8 mouse cellular contexts compared by ENCODE assay signal in the genomic region with DNA sequence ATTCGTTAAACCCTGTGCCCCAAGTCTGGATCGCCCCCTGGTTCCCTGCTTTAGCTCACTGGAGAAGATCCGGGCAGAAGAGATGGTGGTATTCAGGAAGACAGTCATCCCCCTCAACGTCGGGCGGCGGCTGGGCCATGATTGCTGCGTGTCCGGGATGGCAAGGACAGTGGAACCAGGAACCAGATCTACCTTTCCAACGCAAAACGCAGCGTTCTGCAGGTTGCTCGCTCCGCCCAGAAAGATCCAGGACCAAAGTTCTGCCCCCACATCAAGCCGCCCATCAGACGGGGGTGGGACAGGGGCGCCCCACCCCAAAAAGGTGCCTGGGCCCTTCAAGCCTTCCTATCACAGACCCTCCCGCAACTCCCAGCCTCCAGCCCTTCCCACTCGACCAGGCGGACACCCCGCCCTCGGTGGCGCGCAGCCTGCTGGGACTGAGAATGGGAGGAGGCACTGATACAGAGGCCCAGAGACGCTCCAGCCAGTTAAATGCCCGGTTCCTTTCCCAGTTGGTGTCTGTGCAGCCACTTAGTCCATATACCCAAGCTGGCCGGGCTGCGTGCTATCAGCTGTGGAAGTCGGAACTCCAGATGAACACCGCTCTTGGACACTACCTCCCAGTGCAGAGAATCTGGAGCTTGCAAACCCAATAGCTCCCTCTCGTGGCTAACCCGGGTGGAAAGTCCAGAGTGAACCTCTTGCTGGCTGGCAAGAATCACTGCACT. TPM values are rescaled to one million over a fixed set of nuclear protein-coding genes. Genes with fewer than 3 reads are reported as not detected.
DNase-seq lines count a peak whose midpoint lies in the region; ATAC-seq and TF ChIP-seq lines count a peak whose summit lies in the region.

Gene Decr2, minus strand, starts transcription at position 433 of the 728 bp plus-strand sequence.

- peak within 1 kb of the TSS; percentile 72 for H3K9ac ChIP-seq in MEL (ENCODE audit: control insufficient read depth, low read depth, low read length, poor library complexity, severe bottlenecking)
- H3K9ac ChIP-seq in forebrain, postnatal 0 days = peak within 1 kb of the TSS; percentile 66
- H3K9ac ChIP-seq in lung, embryonic 15.5 days = peak within 1 kb of the TSS; percentile 59

- H3K4me2 ChIP-seq in forebrain, postnatal 0 days (ENCODE audit: low read depth) = peak within 1 kb of the TSS; percentile 85
- peak within 1 kb of the TSS; percentile 83 for H3K4me2 ChIP-seq in lung, embryonic 15.5 days

- DNase-seq in MEL (ENCODE audit: low read depth, low spot score) = peak; percentile 96
- DNase-seq in cerebellum, adult 2 months = peak; percentile 89 to 90
- DNase-seq in forebrain, postnatal 0 days = peak; percentile 93
- peak; percentile 91 for DNase-seq in heart, postnatal 4 days
- peak; percentile 84 to 90 for DNase-seq in layer of hippocampus, adult 8-10 months (ENCODE audit: low spot score in 2 of 2)
- peak; percentile 91 for DNase-seq in ovary, adult 18-20 months (ENCODE audit: low spot score)
- peak; percentile 84 for DNase-seq in thymus, postnatal 0 days (ENCODE audit: low spot score)

- H3K79me2 ChIP-seq in MEL (ENCODE audit: control insufficient read depth, insufficient read depth, low read length, poor library complexity) = peaks cover 3% of the 10 kb centered on the region; the same call in 1 of the 2 replicates

- TF ChIP-seq RAD21 in MEL (IDR thresholded peaks at IDR 0.05; ENCODE audit: low read depth, low read length) = peak; percentile 70

- no peaks in the 10 kb centered on the region for H3K27me3 ChIP-seq in MEL (ENCODE audit: control insufficient read depth in 1 of 2, insufficient read depth in 2 of 2, low read length in 2 of 2)
- H3K27me3 ChIP-seq in cerebellum, adult 2 months (ENCODE audit: control insufficient read depth, insufficient read depth, low read length) = no peaks in the 10 kb centered on the region
- no peaks in the 10 kb centered on the region for H3K27me3 ChIP-seq in forebrain, postnatal 0 days (ENCODE audit: insufficient read depth, low read length)
- no peaks in the 10 kb centered on the region for H3K27me3 ChIP-seq in lung, embryonic 15.5 days

- TF ChIP-seq CTCF in MEL (IDR thresholded peaks at IDR 0.05 in 2 of 3, conservative IDR thresholded peaks at IDR 0.05 in 1 of 3; ENCODE audit: control insufficient read depth in 1 of 3, insufficient read depth in 1 of 3, low read depth in 2 of 3, low read length in 3 of 3, poor library complexity in 1 of 3, severe bottlenecking in 1 of 3) = peak; percentile 86 to 98 (median 87)
- peak; percentile 87 for TF ChIP-seq CTCF in cerebellum, adult 2 months (IDR thresholded peaks at IDR 0.05; ENCODE audit: borderline replicate concordance, insufficient read depth, low read depth, low read length)
- TF ChIP-seq CTCF in forebrain, postnatal 0 days (IDR thresholded peaks at IDR 0.05; ENCODE audit: low read depth) = peak; percentile 92

- peak within 1 kb of the TSS; percentile 65 to 83 for H3K4me3 ChIP-seq in MEL (ENCODE audit: control insufficient read depth in 1 of 2, insufficient read depth in 1 of 2, low read depth in 2 of 2, low read length in 2 of 2)
- peak within 1 kb of the TSS; percentile 89 for H3K4me3 ChIP-seq in cerebellum, adult 2 months (replicated peaks; ENCODE audit: insufficient read depth, low read depth, low read length)
- H3K4me3 ChIP-seq in forebrain, postnatal 0 days (ENCODE audit: low read depth, low read length) = peak within 1 kb of the TSS; percentile 65
- H3K4me3 ChIP-seq in lung, embryonic 15.5 days = peak within 1 kb of the TSS; percentile 61

- H3K4me1 ChIP-seq in MEL (ENCODE audit: control insufficient read depth in 1 of 2, insufficient read depth in 2 of 2, low read length in 2 of 2) = peaks cover 0 to 10% of the 10 kb centered on the region in 2 experiments; a peak in 2 of 4 replicates
- no peaks in the 10 kb centered on the region for H3K4me1 ChIP-seq in cerebellum, adult 2 months (ENCODE audit: control insufficient read depth, insufficient read depth, low read length)
- no peaks in the 10 kb centered on the region for H3K4me1 ChIP-seq in forebrain, postnatal 0 days (ENCODE audit: insufficient read depth)
- H3K4me1 ChIP-seq in lung, embryonic 15.5 days = peaks cover 14% of the 10 kb centered on the region; the same call in 1 of the 2 replicates

- TF ChIP-seq POLR2A in MEL (IDR thresholded peaks at IDR 0.05; ENCODE audit: control insufficient read depth in 1 of 2, insufficient read depth in 1 of 2, low read depth in 1 of 2, low read length in 2 of 2, poor library complexity in 1 of 2) = peak in 1 of 2 experiments; percentile 58; a peak in 2 of 4 replicates
- TF ChIP-seq POLR2A in cerebellum, adult 2 months (IDR thresholded peaks at IDR 0.05; ENCODE audit: borderline replicate concordance, insufficient read depth, low read length) = peak; percentile 70; the same call in 1 of the 2 replicates

- 2% methylated on average over 32 of the region's 32 CpGs for WGBS in cerebellum, adult 2 months
- WGBS in forebrain, postnatal 0 days = 3% methylated on average over 32 of the region's 32 CpGs
- WGBS in lung, embryonic 15.5 days = 1% methylated on average over 32 of the region's 32 CpGs

- peaks cover 0 to 4% of the 10 kb centered on the region in 2 experiments; a peak in 2 of 4 replicates for H3K36me3 ChIP-seq in MEL (ENCODE audit: control insufficient read depth in 1 of 2, insufficient read depth in 2 of 2, low read length in 2 of 2)
- H3K36me3 ChIP-seq in forebrain, postnatal 0 days (ENCODE audit: insufficient read depth) = no peaks in the 10 kb centered on the region; the same call in 1 of the 2 replicates
- peaks cover 5% of the 10 kb centered on the region; the same call in 1 of the 2 replicates for H3K36me3 ChIP-seq in lung, embryonic 15.5 days

- H3K27ac ChIP-seq in MEL (ENCODE audit: control insufficient read depth, low read depth, low read length) = peak within 1 kb of the TSS; percentile 22
- peak within 1 kb of the TSS; percentile 83 for H3K27ac ChIP-seq in cerebellum, adult 2 months (ENCODE audit: insufficient read depth, low read length)
- H3K27ac ChIP-seq in forebrain, postnatal 0 days (ENCODE audit: low read depth, low read length) = peak within 1 kb of the TSS; percentile 67
- H3K27ac ChIP-seq in lung, embryonic 15.5 days = peak within 1 kb of the TSS; percentile 83

- no peaks in the 10 kb centered on the region for H3K9me3 ChIP-seq in MEL (replicated peaks; ENCODE audit: insufficient read depth, low read length)
- no peaks in the 10 kb centered on the region for H3K9me3 ChIP-seq in forebrain, postnatal 0 days (ENCODE audit: low read length)
- no peaks in the 10 kb centered on the region for H3K9me3 ChIP-seq in lung, embryonic 15.5 days

- TF ChIP-seq EP300 in MEL (IDR thresholded peaks at IDR 0.05; ENCODE audit: low read depth in 1 of 2, low read length in 2 of 2) = no peak

- peak; percentile 88 for ATAC-seq in forebrain, postnatal 0 days
- peak; percentile 95 for ATAC-seq in lung, embryonic 15.5 days (ENCODE audit: borderline replicate concordance, extremely low read depth, low FRiP score, low TSS enrichment)

TF ChIP-seq in MEL, 35 proteins besides CTCF, POLR2A, EP300 and RAD21:
- TF ChIP-seq TCF12 (IDR thresholded peaks at IDR 0.05; ENCODE audit: low read depth, low read length) = no peak
- TF ChIP-seq MYC (IDR thresholded peaks at IDR 0.05; ENCODE audit: low read depth, low read length) = peak; percentile 45; the same call in 1 of the 2 replicates
- no peak for TF ChIP-seq RCOR1 (IDR thresholded peaks at IDR 0.05; ENCODE audit: low read depth, low read length)
- peak; percentile 56 for TF ChIP-seq SIN3A (IDR thresholded peaks at IDR 0.05; ENCODE audit: low read length)
- no peak for TF ChIP-seq JUND (IDR thresholded peaks at IDR 0.05; ENCODE audit: low read depth, low read length)
- no peak for TF ChIP-seq KAT2A (conservative IDR thresholded peaks at IDR 0.05; ENCODE audit: low read depth, low read length)
- TF ChIP-seq NELFE (IDR thresholded peaks at IDR 0.05; ENCODE audit: low read depth, low read length) = no peak; the same call in none of the 2 replicates
- no peak; the same call in none of the 2 replicates for TF ChIP-seq HCFC1 (IDR thresholded peaks at IDR 0.05; ENCODE audit: low read depth, low read length)
- peak; percentile 77 for TF ChIP-seq SMC3 (IDR thresholded peaks at IDR 0.05; ENCODE audit: low read depth, low read length)
- TF ChIP-seq TBP (IDR thresholded peaks at IDR 0.05; ENCODE audit: low read depth, low read length) = peak; percentile 37; the same call in 1 of the 2 replicates
- peak; percentile 33; the same call in 1 of the 2 replicates for TF ChIP-seq ZC3H11A (IDR thresholded peaks at IDR 0.05; ENCODE audit: low read depth, low read length)
- TF ChIP-seq ETS1 (IDR thresholded peaks at IDR 0.05; ENCODE audit: low read depth, low read length) = peak; percentile 29; the same call in 1 of the 2 replicates
- peak; percentile 18; the same call in 1 of the 2 replicates for TF ChIP-seq MXI1 (IDR thresholded peaks at IDR 0.05; ENCODE audit: low read depth, low read length)

RNA-seq across cellular contexts. Expression of gene Decr2, which starts in this region (rescaled TPM):
- 6.5 TPM in 2 replicates for total RNA-seq in MEL (2012; rRNA removed)
- polyA plus RNA-seq in MEL (2012; ENCODE audit: insufficient read depth in 1 of 2, insufficient read length in 2 of 2, low read depth in 1 of 2, low replicate concordance in 2 of 2, missing spikeins in 1 of 2) = 10 to 100 TPM in 1 of 2 experiments, not detected in 1; 11.3 TPM
- 39.5 and 41.3 TPM in 2 replicates for polyA plus RNA-seq in cerebellum, adult 2 months (2012; rRNA removed)
- 32.7 and 41.1 TPM in 2 replicates for total RNA-seq in forebrain, postnatal 0 days (2014; rRNA removed)
- 29.5 and 35.3 TPM in 2 replicates for polyA plus RNA-seq in forebrain, postnatal 0 days (2015; fragmentation: Nextera tagmentation; extraction: Ambion mirVana)
- total RNA-seq in heart, postnatal 4 days (2021) = 10 to 100 TPM; 14.6 to 17.0 TPM
- 10 to 100 TPM; 27.6 to 31.2 (median 29.7) TPM for total RNA-seq in layer of hippocampus, adult 8-10 months (2022)
- 32.3 and 34.0 TPM in 2 replicates for polyA plus RNA-seq in lung, embryonic 15.5 days (2015; fragmentation: Nextera tagmentation; extraction: Ambion mirVana)
- polyA plus RNA-seq in thymus, postnatal 0 days (2015; fragmentation: Nextera tagmentation; extraction: Ambion mirVana) = 11.4 and 13.1 TPM in 2 replicates

Comparison
In these comparisons a context has a peak if more than half of its experiments do, and no peak if none do; other contexts are left out.
1. Peak in every context shown above with its lines: DNase-seq, ATAC-seq, H3K4me3 ChIP-seq and H3K27ac ChIP-seq.
2. H3K27ac ChIP-seq: peak in every context shown above with its lines; median percentile 83 in cerebellum, adult 2 months; 83 in lung, embryonic 15.5 days; 67 in forebrain, postnatal 0 days; 22 in MEL.